Mouse (Mus musculus) limb, embryonic 14.5 days (tissue): ENCODE measurements at regions not wholly inside any gene's neighbourhood (a gene's known extent, or its start where the extent isn't known, plus 50 kb on each side); places are given as distances from the start of the nearest gene placed in this dataset.

ENCODE experiments used
- ATAC-seq: fragments of 200-750 bp; cut with Nextera tagmentation; 2 replicates; pipeline ENCODE4 v1.8.0; 2017; ENCODE audit warnings: low read depth, moderate number of reproducible peaks, moderate TSS enrichment; ENCODE audit not compliant: low FRiP score
- DNase-seq: peaks from one replicate; pipeline ENCODE4 v3.0.0-alpha.2; 2015; ENCODE audit warnings: low spot score
- H3K27ac ChIP-seq: fragments of 300-500 bp; sonication (generic); replicated peaks from 2 replicates; pipeline ENCODE4 v1.5.1; 2014; ENCODE audit warnings: low read depth, mild to moderate bottlenecking, low read length, moderate library complexity, mixed read lengths
- H3K27me3 ChIP-seq: fragments of 300-500 bp; sonication (generic); 2 replicates; pipeline ENCODE4 v1.6.1; 2014; ENCODE audit warnings: low read length, mixed read lengths; ENCODE audit not compliant: control insufficient read depth, insufficient read depth
- H3K36me3 ChIP-seq: fragments of 300-500 bp; sonication (generic); 2 replicates; pipeline ENCODE4 v1.6.1; 2014; ENCODE audit warnings: mild to moderate bottlenecking, low read length, moderate library complexity, mixed read lengths; ENCODE audit not compliant: control insufficient read depth, insufficient read depth
- H3K4me1 ChIP-seq: fragments of 300-500 bp; sonication (generic); 2 replicates; pipeline ENCODE4 v1.6.1; 2014; ENCODE audit warnings: antibody characterized with exemption, low read length, mixed read lengths; ENCODE audit not compliant: control insufficient read depth, insufficient read depth
- H3K4me2 ChIP-seq: fragments of 300-500 bp; sonication (generic); replicated peaks from 2 replicates; pipeline ENCODE4 v1.6.1; 2014; ENCODE audit warnings: low read depth, mild to moderate bottlenecking, low read length, moderate library complexity; ENCODE audit not compliant: severe bottlenecking
- H3K4me3 ChIP-seq: fragments of 300-500 bp; sonication (generic); replicated peaks from 2 replicates; pipeline ENCODE4 v1.5.1; 2014; ENCODE audit warnings: low read length
- H3K9ac ChIP-seq: fragments of 300-500 bp; sonication (generic); 2 replicates; pipeline ENCODE4 v1.6.1; 2014; ENCODE audit warnings: mild to moderate bottlenecking, low read depth, low read length, moderate library complexity; ENCODE audit not compliant: severe bottlenecking
- H3K9me3 ChIP-seq: fragments of 300-500 bp; sonication (generic); 2 replicates; pipeline ENCODE4 v1.6.1; 2016; ENCODE audit warnings: low read length; ENCODE audit not compliant: control insufficient read depth
- POLR2A ChIP-seq: fragments of 200-500 bp; IDR thresholded peaks from 2 replicates; pipeline ENCODE4 v1.8.0; 2012; ENCODE audit warnings: inconsistent platforms, mild to moderate bottlenecking, moderate library complexity, borderline replicate concordance; ENCODE audit not compliant: insufficient read depth, insufficient read length; ENCODE audit errors: extremely low read depth
- WGBS: fragments of 180-500 bp; shearing (Covaris S2); extraction: QIAGEN DNeasy Blood & Tissue Kit; methylation state at CpG from one replicate; pipeline ENCODE4 v1.1.7; 2014; 5-methylcytosine and 5-hydroxymethylcytosine counted together

- no peak for DNase-seq
- ATAC-seq = no peak
- no peaks in the 10 kb centered on the region for H3K4me1 ChIP-seq
- H3K9me3 ChIP-seq = no peaks in the 10 kb centered on the region
- no peak overlapping the region for H3K4me2 ChIP-seq
- no peak overlapping the region for H3K27ac ChIP-seq
- 79% methylated on average over 3 of the region's 3 CpGs for whole genome bisulfite sequencing
- H3K4me3 ChIP-seq = no peak overlapping the region
- H3K27me3 ChIP-seq = no peaks in the 10 kb centered on the region
- H3K9ac ChIP-seq = no peak overlapping the region
- no peaks in the 10 kb centered on the region for H3K36me3 ChIP-seq
- no peak for TF ChIP-seq POLR2A
These were observed 145.9 kb downstream of the Cd55b start for GRCm38 (mm10) chr1:130276885-130277284.

GRCm38 (mm10) chr1:130276005-130276404, 146.8 kb downstream of the Cd55b start:
- Histone ChIP-seq H3K4me1 (no peaks in the 10 kb centered on the region), H3K27me3 (no peaks in the 10 kb centered on the region), H3K4me2 (no peak overlapping the region), H3K27ac (no peak overlapping the region), H3K4me3 (no peak overlapping the region), H3K9me3 (no peaks in the 10 kb centered on the region), H3K36me3 (no peaks in the 10 kb centered on the region), H3K9ac (no peak overlapping the region)
- 72% methylated on average over 2 of the region's 2 CpGs for WGBS
- ATAC-seq = no peak
- DNase-seq = no peak
- no peak for TF ChIP-seq POLR2A

GRCm38 (mm10) chr1:130274470-130274869, 148.3 kb downstream of the Cd55b start:
- Histone ChIP-seq H3K4me1 (no peaks in the 10 kb centered on the region), H3K4me3 (no peak overlapping the region)
- WGBS = 24% methylated on average over 4 of the region's 4 CpGs

GRCm38 (mm10) chr1:130270457-130270856, 152.4 kb downstream of the Cd55b start:
- Histone ChIP-seq H3K9ac (no peak overlapping the region), H3K36me3 (no peaks in the 10 kb centered on the region), H3K9me3 (no peaks in the 10 kb centered on the region), H3K4me3 (no peak overlapping the region), H3K4me2 (no peak overlapping the region), H3K27ac (no peak overlapping the region), H3K4me1 (no peaks in the 10 kb centered on the region), H3K27me3 (no peaks in the 10 kb centered on the region)
- whole genome bisulfite sequencing = 82% methylated on average over 2 of the region's 2 CpGs
- no peak for TF ChIP-seq POLR2A
- ATAC-seq (no peak), DNase-seq (no peak)

More at GRCm38 (mm10) chr1:130274470-130274869, 148.3 kb downstream of the Cd55b start:
- Histone ChIP-seq H3K9me3 (no peaks in the 10 kb centered on the region), H3K27ac (no peak overlapping the region), H3K4me2 (no peak overlapping the region), H3K36me3 (no peaks in the 10 kb centered on the region), H3K9ac (no peak overlapping the region), H3K27me3 (no peaks in the 10 kb centered on the region)
- no peak for ATAC-seq
- DNase-seq = no peak
- TF ChIP-seq POLR2A = no peak
